Mouse (Mus musculus): ENCODE data around the gene Olfr414. TPM values are rescaled to one million over a fixed set of nuclear protein-coding genes. Genes with fewer than 3 reads are reported as not detected.

Olfr414 gene
- polyA plus RNA-seq (2015; fragmentation: Nextera tagmentation; extraction: Ambion mirVana), result 0.13 TPM in 1 of 2 replicates, not detected in the other

GRCm38 (mm10) chr1:174423764-174424163 lies at the start of gene Olfr414:
Gene Olfr414, plus strand, starts transcription at chr1:174424064.

GRCm38 (mm10) chr1:174390746-174391145 lies 33.1 kb upstream of the Olfr414 start, which contains the start of gene Olfr248:
Gene Olfr248, plus strand, starts transcription at chr1:174391046.

GRCm38 (mm10) chr1:174441782-174442181 lies 17.9 kb downstream of the Olfr414 start, which contains the start of gene Olfr220:
Gene Olfr220, plus strand, starts transcription at chr1:174442082.

Other genes starting within 250 kb of the Olfr414 start
- gene Olfr419, start 172.0 kb upstream of the Olfr414 start, polyA plus RNA-seq (2015; fragmentation: Nextera tagmentation; extraction: Ambion mirVana), result 0.25 and 0.30 TPM in 2 replicates
- gene Mptx1, start 93.5 kb upstream of the Olfr414 start, polyA plus RNA-seq (2015; fragmentation: Nextera tagmentation; extraction: Ambion mirVana), result not detected in 2 replicates
- 0.02 TPM in 1 of 2 replicates, not detected in the other for gene Olfr417, start 58.9 kb upstream of the Olfr414 start, polyA plus RNA-seq (2015; fragmentation: Nextera tagmentation; extraction: Ambion mirVana)
- gene Olfr248, start 33.0 kb upstream of the Olfr414 start, polyA plus RNA-seq (2015; fragmentation: Nextera tagmentation; extraction: Ambion mirVana), result not detected in 2 replicates
- not detected in 2 replicates for gene Olfr220, start 18.0 kb downstream of the Olfr414 start, polyA plus RNA-seq (2015; fragmentation: Nextera tagmentation; extraction: Ambion mirVana)
- gene Fmn2, start 77.8 kb downstream of the Olfr414 start, polyA plus RNA-seq (2015; fragmentation: Nextera tagmentation; extraction: Ambion mirVana), result 0.11 and 0.16 TPM in 2 replicates

Data from spleen, postnatal 0 days (tissue).